Mouse (Mus musculus) erythroblast, embryonic 14.5 days (primary cell): Measurements from ENCODE around the gene Pi4ka.

Source experiments
- GATA1 ChIP-seq: IDR thresholded peaks from 2 replicates; pipeline ENCODE4 v1.6.1; 2012; ENCODE audit warnings: low read length, inconsistent platforms, mixed read lengths
- TAL1 ChIP-seq: IDR thresholded peaks from 3 replicates; pipeline ENCODE4 v1.6.1; 2012; ENCODE audit warnings: low read length, inconsistent platforms, mixed read lengths

- TF ChIP-seq GATA1 (no peak), TAL1 (no peak)
Observed at GRCm38 (mm10) chr16:17276164-17277151, 129.7 kb downstream of the Pi4ka start.
